Mouse (Mus musculus) embryo, embryonic 10 days (tissue): Measurements from ENCODE around the gene Mpdz.

Experiments used
- DNase-seq: peaks from one replicate; pipeline ENCODE4 v3.0.0-alpha.2; 2015; ENCODE audit warnings: low spot score

Gene Mpdz

DNA sequence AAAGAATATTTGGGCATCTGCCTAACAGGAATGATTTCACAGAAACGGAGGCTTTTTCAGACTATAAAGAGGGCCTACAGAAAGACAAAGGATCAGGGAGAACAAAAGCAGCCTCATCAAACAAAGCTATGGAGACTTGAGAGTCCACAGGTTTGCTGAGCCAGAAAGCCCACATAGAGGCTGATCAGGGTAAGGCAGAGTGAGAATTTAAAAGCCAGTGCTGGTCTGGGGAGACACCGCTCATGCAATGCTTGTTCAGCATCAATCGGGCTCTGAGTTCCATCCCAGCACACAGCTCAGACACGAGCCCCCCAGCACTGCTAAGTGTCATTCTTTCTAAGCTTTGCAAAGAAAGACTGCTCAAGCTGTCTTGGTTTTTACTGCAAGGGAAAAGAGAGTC, 162.5 kb downstream of the Mpdz start:
- DNase-seq: peak; percentile 21

DNA sequence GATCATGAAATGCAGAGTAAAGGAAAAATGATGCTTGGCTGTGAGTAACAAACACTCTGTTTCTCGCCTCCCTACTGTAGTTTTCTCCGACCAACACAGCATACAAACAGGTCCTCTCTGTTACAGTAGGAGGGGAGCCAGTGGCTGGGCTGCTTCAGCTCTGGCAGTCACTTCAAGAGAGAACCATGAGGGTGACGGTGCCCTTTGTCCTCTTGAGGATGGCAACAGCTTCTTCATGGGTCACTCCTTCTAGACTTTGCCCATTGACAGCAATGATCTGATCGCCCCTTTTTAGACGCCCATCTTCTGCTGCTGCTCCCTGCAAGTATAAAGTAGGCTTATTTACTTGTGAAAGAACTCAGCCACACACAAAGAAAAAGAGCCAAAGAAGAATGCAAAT, 163.2 kb downstream of the Mpdz start:
- no peak for DNase-seq

- DNase-seq: peak; percentile 48
These were observed 166.5 kb downstream of the Mpdz start for GRCm38 (mm10) chr4:81275957-81276715.

DNA sequence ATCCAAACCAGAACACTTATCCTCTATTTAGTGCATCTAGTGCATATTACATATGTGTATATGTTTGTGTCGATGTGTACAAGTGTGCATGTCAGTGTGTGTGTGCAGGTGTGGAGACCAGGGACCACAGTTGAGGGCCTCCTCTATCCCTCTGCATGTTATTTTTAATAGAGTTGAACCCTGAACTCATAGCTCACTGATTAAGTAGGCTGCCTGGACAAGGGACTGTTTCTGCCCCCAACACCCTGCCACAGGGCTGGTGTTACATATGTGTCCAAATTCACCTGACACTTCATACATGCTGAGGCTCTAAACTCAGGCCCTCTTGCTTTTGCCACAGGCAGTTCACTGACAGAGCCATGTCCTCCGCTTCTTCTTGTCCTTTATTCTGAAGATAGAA, 169.5 kb downstream of the Mpdz start:
- DNase-seq: no peak

DNA sequence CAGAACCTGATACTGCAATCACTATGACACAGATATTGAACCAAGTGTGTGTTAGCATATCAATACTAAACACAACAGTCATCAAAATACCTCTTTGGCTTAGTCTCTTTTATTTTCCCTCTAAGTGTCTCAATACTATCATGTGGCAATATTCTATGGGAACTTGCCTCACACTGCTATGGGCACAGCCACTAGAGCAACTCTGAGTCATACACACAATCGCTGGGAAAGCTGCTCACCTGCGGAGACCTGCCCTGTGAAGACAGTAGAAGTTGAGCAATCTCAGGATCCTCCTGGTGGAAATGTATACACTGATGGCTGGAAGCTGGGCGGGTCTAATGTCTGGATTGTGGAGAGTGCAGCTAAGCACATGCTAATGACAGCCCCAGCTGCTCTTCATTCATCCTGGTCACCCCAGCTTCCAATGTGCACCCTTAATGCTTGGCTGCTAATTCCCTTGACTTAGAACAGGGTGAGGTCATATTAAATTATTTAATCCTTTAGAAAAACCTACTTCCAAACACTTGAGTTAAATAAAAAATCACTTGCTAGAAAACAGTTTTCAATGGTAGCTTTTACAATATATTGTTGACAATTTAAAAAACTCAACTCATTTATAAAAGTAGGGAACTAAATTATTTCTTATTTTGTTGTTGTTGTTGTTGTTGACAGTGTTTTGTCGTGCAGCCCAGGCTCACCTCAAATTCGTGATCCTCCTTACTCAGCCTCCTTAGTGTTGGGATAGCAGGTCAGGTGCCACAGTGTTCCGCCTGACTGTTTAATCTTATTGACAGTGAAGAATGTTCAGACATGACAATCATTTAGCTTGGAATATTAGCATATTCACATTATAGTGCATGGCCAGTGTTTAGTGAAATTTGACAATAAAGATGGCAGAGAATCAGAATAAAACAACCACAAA, 189.5 kb downstream of the Mpdz start:
- no peak for DNase-seq

- no peak for DNase-seq
These were observed 190.3 kb downstream of the Mpdz start for GRCm38 (mm10) chr4:81252334-81252733.

GRCm38 (mm10) chr4:81251934-81252333, 190.7 kb downstream of the Mpdz start:
- peak; percentile 79 for DNase-seq

GRCm38 (mm10) chr4:81249245-81249644, 193.4 kb downstream of the Mpdz start:
- no peak for DNase-seq

DNA sequence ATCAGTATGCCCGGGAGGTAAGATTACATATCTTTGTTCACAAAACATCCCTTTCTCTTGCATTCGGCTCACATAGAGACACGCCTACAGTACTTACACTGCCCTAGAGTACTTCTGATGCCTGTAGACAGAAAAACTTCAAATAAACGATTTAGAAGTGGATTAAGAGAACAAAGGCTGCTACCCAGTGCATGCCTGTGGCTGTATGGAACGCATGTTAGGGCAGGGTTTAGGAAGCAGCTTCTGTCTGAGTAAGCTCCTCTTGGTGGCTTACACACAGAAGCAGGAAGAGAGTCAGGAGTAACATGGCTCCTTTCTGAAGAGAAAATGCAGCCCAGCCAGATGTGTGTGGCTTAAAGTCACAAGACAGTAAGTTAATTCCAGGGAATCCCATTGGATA, 206.4 kb downstream of the Mpdz start:
- DNase-seq: no peak
